Mouse (Mus musculus) cerebellum, postnatal 4 days (tissue): ENCODE measurements at regions not wholly inside any gene's neighbourhood (a gene's known extent, or its start where the extent isn't known, plus 50 kb on each side); places are given as distances from the start of the nearest gene placed in this dataset.

Source experiments
- DNase-seq, 2 experiments: peaks; one replicate each; pipeline ENCODE4 v3.0.0; 2022; ENCODE audit warnings: low spot score in 2 of 2, mixed read lengths in 1 of 2

DNA sequence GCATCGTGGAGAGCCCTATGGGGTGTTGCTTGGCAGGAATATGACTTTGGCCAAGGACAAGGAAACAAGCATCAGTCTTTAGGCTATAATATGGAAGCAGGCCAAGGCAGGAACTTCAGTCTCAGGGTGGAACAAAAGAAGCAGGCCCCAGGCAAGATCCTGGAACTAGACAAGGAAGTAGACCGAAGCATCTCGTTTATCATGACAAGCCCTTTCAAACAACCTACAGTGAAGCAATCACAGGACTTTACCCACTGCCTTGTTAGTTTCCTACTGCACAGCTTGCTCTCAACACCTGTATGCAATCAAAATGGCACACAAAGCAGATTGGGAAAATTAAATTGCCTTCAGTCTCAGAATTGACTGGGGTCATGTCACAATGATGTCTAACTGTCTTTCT is 163.2 kb upstream of the Gulp1 start:
- no peak for DNase-seq

DNA sequence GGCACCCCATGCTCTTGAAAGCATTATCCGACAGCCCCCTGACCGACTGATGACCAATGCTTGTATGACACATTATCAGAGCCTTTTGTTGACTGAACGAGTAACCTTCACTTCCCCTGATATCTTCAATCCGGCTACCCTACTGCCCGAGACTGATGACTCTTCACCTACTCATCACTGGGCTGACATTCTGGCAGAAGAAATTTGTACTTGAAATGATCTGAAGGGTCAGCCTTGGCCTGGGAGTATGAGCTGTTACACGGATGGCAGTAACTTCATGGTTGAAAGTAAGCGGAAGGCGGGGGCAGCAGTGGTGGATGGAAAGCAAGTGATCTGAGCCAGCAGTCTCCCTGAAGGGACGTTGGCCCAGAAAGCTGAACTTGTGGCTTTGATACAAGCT is 159.2 kb upstream of the Gulp1 start:
- DNase-seq: no peak

DNA sequence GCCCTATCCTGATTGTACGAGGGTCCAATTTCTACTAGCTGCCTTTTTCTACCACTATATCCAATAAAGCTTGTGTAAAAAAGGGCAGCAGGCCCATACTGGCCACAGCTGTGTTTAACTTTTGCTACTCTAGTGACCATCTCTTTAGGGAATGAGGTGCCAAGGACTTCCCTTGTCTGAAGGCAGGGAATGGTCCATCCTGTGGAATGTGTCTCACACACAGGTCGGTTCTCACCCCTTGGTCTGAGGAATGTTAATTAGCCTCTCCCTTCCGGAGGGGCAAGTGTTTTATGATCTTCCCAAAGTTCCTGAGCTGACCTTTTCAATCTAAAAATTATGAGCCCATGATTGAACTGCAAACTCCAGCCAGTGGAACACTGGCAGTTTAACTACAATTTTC is 155.8 kb upstream of the Gulp1 start:
- no peak for DNase-seq

DNA sequence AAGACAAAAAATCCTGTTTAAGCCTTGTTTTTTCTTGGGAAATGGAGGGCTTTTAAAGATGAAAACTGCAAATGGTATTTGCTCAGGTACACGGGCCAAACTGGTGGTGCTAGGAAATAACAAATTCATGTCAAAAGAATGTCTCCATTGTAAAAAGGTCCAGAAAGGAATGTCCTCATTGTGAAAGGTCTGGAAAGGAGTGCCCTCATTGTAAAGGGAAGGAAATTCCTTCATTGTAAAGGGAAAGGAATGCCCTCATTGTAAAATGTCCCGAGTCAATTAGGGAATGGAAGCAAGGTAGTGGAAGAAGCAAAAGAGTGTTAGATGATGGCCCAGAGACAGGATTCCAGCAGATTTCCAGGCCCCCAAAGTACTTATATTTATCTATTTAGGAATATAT is 153.2 kb upstream of the Gulp1 start:
- DNase-seq: no peak

- DNase-seq: peak in 1 of 2 experiments; percentile 1
These were observed 113.5 kb upstream of the Gulp1 start for GRCm38 (mm10) chr1:44437822-44438221.
